Mouse (Mus musculus): ENCODE results near the gene Kidins220. TPM values are rescaled to one million over a fixed set of nuclear protein-coding genes. Genes with fewer than 3 reads are reported as not detected.
A peak's percentile ranks its signal among the peaks of the same experiment; 100 is the strongest.

Kidins220 gene
- total RNA-seq, 2 experiments from 2014 or later = 269 to 333 TPM

- DNase-seq (ENCODE audit: low spot score in 2 of 2) = no peak
- intact Hi-C loops (cut with DNase I) = no loop called here
Observed at GRCm38 (mm10) chr12:24961821-24962220, 12.9 kb upstream of the Kidins220 start.

- no peak for DNase-seq (ENCODE audit: low spot score in 2 of 2)
- intact Hi-C loops (cut with DNase I) = no loop called here
Observed at GRCm38 (mm10) chr12:24962362-24962967, 12.3 kb upstream of the Kidins220 start.

GRCm38 (mm10) chr12:24963393-24964022, 11.2 kb upstream of the Kidins220 start:
- intact Hi-C loops (cut with DNase I) = no loop called here
- DNase-seq (ENCODE audit: low spot score in 2 of 2) = no peak

- intact Hi-C loops (cut with DNase I) = no loop called here
Observed at GRCm38 (mm10) chr12:24965406-24965805, 9.3 kb upstream of the Kidins220 start.

GRCm38 (mm10) chr12:24966046-24966445, 8.7 kb upstream of the Kidins220 start:
- intact Hi-C loops (cut with DNase I) = no loop called here
- no peak for DNase-seq (ENCODE audit: low spot score in 2 of 2)

More at GRCm38 (mm10) chr12:24965406-24965805, 9.3 kb upstream of the Kidins220 start:
- peak in 1 of 2 experiments; percentile 18 for DNase-seq (ENCODE audit: low spot score in 2 of 2)

GRCm38 (mm10) chr12:24971490-24972200, 3.1 kb upstream of the Kidins220 start:
- intact Hi-C loops (cut with DNase I) = no loop called here
- no peak for DNase-seq (ENCODE audit: low spot score in 2 of 2)

- intact Hi-C loops (cut with DNase I) = no loop called here
- no peak for DNase-seq (ENCODE audit: low spot score in 2 of 2)
Observed at GRCm38 (mm10) chr12:24972371-24973350, 2.1 kb upstream of the Kidins220 start.

GRCm38 (mm10) chr12:24973586-24973985, 1.1 kb upstream of the Kidins220 start:
- DNase-seq (ENCODE audit: low spot score in 2 of 2) = no peak
- intact Hi-C loops (cut with DNase I) = no loop called here

- peak; percentile 61 to 72 for DNase-seq (ENCODE audit: low spot score in 2 of 2)
- intact Hi-C loops (cut with DNase I) = no loop called here
Observed at GRCm38 (mm10) chr12:24975115-24975733, 499 bp downstream of the Kidins220 start.

- DNase-seq (ENCODE audit: low spot score in 2 of 2) = no peak
- intact Hi-C loops (cut with DNase I) = no loop called here
Observed at GRCm38 (mm10) chr12:24985226-24985625, 10.5 kb downstream of the Kidins220 start.

- intact Hi-C loops (cut with DNase I) = no loop called here
- no peak for DNase-seq (ENCODE audit: low spot score in 2 of 2)
Observed at GRCm38 (mm10) chr12:24995350-24995749, 20.6 kb downstream of the Kidins220 start.

- DNase-seq (ENCODE audit: low spot score in 2 of 2) = no peak
Observed at GRCm38 (mm10) chr12:25005350-25005749, 30.6 kb downstream of the Kidins220 start.

GRCm38 (mm10) chr12:25009957-25010356, 35.2 kb downstream of the Kidins220 start:
- no peak for DNase-seq (ENCODE audit: low spot score in 2 of 2)
- intact Hi-C loops (cut with DNase I) = no loop called here

More at GRCm38 (mm10) chr12:25005350-25005749, 30.6 kb downstream of the Kidins220 start:
- intact Hi-C loops (cut with DNase I) = no loop called here

- DNase-seq (ENCODE audit: low spot score in 2 of 2) = no peak
- intact Hi-C loops (cut with DNase I) = no loop called here
Observed at GRCm38 (mm10) chr12:25010416-25010815, 35.7 kb downstream of the Kidins220 start.

GRCm38 (mm10) chr12:25011733-25012367, 37.1 kb downstream of the Kidins220 start:
- intact Hi-C loops (cut with DNase I) = no loop called here
- DNase-seq (ENCODE audit: low spot score in 2 of 2) = no peak

GRCm38 (mm10) chr12:25012555-25013540, 38.1 kb downstream of the Kidins220 start:
- intact Hi-C loops (cut with DNase I) = no loop called here
- DNase-seq (ENCODE audit: low spot score in 2 of 2) = no peak

GRCm38 (mm10) chr12:25014307-25014927, 39.7 kb downstream of the Kidins220 start:
- intact Hi-C loops (cut with DNase I) = no loop called here
- no peak for DNase-seq (ENCODE audit: low spot score in 2 of 2)

Measured in left cerebral cortex, postnatal 36 days (tissue).